Mouse (Mus musculus): Measurements from ENCODE around the gene Sergef. TPM values are rescaled to one million over a fixed set of nuclear protein-coding genes. Genes with fewer than 3 reads are reported as not detected.

Gene Sergef
- polyA plus RNA-seq, 1 experiment from 2014 or later: 50.6 TPM

GRCm38 (mm10) chr7:46544195-46544641 is 95.4 kb downstream of the Sergef start:
- H3K9ac ChIP-seq (ENCODE audit: low read depth, low read length): no peak overlapping the region
- H3K27me3 ChIP-seq (replicated peaks; ENCODE audit: control insufficient read depth, insufficient read depth, low read length): no peaks in the 10 kb centered on the region
- no peak overlapping the region for H3K4me3 ChIP-seq (ENCODE audit: low read length)
- no peak overlapping the region for H3K27ac ChIP-seq (ENCODE audit: low read depth, low read length)
- ATAC-seq: peak; percentile 89
- H3K36me3 ChIP-seq (ENCODE audit: control insufficient read depth, insufficient read depth, low read length): no peaks in the 10 kb centered on the region
- H3K4me1 ChIP-seq (ENCODE audit: control insufficient read depth, insufficient read depth, low read depth, low read length): peaks cover 3% of the 10 kb centered on the region; the same call in 1 of the 2 replicates
- WGBS: 53% methylated on average over 12 of the region's 12 CpGs
- no peaks in the 10 kb centered on the region for H3K9me3 ChIP-seq (ENCODE audit: control insufficient read depth, low read length)
- no peak overlapping the region for H3K4me2 ChIP-seq (ENCODE audit: low read length)

GRCm38 (mm10) chr7:46542117-46542516 is 97.5 kb downstream of the Sergef start:
- Histone ChIP-seq H3K9me3 (ENCODE audit: control insufficient read depth, low read length) (no peaks in the 10 kb centered on the region), H3K27ac (ENCODE audit: low read depth, low read length) (no peak overlapping the region), H3K4me1 (ENCODE audit: control insufficient read depth, insufficient read depth, low read depth, low read length) (peaks cover 3% of the 10 kb centered on the region; the same call in 1 of the 2 replicates), H3K4me3 (ENCODE audit: low read length) (no peak overlapping the region), H3K36me3 (ENCODE audit: control insufficient read depth, insufficient read depth, low read length) (no peaks in the 10 kb centered on the region), H3K4me2 (ENCODE audit: low read length) (no peak overlapping the region), H3K9ac (ENCODE audit: low read depth, low read length) (no peak overlapping the region), H3K27me3 (replicated peaks; ENCODE audit: control insufficient read depth, insufficient read depth, low read length) (no peaks in the 10 kb centered on the region)
- WGBS: 90% methylated on average over 3 of the region's 3 CpGs
- ATAC-seq: no peak

GRCm38 (mm10) chr7:46540616-46541015 is 99.0 kb downstream of the Sergef start:
- Histone ChIP-seq H3K4me3 (ENCODE audit: low read length) (no peak overlapping the region), H3K9ac (ENCODE audit: low read depth, low read length) (no peak overlapping the region), H3K4me2 (ENCODE audit: low read length) (no peak overlapping the region), H3K4me1 (ENCODE audit: control insufficient read depth, insufficient read depth, low read depth, low read length) (peaks cover 10% of the 10 kb centered on the region), H3K9me3 (ENCODE audit: control insufficient read depth, low read length) (no peaks in the 10 kb centered on the region), H3K27me3 (replicated peaks; ENCODE audit: control insufficient read depth, insufficient read depth, low read length) (no peaks in the 10 kb centered on the region), H3K27ac (ENCODE audit: low read depth, low read length) (no peak overlapping the region), H3K36me3 (ENCODE audit: control insufficient read depth, insufficient read depth, low read length) (no peaks in the 10 kb centered on the region)
- ATAC-seq: no peak
- 73% methylated on average over 1 of the region's 1 CpGs for WGBS

DNA sequence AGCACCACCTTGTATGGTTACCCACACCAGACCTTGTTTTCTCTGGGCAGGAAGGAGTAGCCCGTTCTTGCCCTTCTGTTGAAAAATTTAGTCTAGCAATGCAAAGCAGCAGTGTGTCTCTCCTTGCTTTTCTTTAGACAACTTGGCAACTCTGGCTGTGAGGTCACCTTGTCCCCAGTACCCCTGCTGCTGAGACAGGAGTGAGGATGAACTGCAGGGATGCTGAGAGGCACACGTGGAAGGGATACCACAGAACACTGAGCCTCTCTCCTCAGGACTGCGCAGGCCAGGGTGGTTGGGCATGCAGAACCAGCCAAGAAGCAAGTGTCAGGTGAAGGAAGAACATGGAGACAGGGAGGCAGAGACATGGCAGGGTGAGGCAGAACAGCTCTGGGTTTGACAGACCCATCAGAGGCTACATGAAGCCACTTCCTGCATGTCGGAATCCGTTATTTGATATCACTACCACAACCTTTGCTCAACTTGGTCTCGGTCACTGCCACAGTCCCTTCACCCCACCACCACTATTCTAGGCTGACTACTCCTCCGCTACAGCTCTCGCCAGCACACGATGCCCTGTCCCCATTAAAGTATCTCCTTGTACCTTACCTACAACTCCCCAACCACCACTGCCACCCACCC is 103.0 kb downstream of the Sergef start:
- ATAC-seq: no peak
- WGBS: 91% methylated on average over 9 of the region's 9 CpGs
- Histone ChIP-seq H3K9ac (ENCODE audit: low read depth, low read length) (no peak overlapping the region), H3K27ac (ENCODE audit: low read depth, low read length) (no peak overlapping the region), H3K4me2 (ENCODE audit: low read length) (no peak overlapping the region), H3K9me3 (ENCODE audit: control insufficient read depth, low read length) (no peaks in the 10 kb centered on the region), H3K4me1 (ENCODE audit: control insufficient read depth, insufficient read depth, low read depth, low read length) (peaks cover 25% of the 10 kb centered on the region), H3K27me3 (replicated peaks; ENCODE audit: control insufficient read depth, insufficient read depth, low read length) (no peaks in the 10 kb centered on the region), H3K4me3 (ENCODE audit: low read length) (no peak overlapping the region), H3K36me3 (ENCODE audit: control insufficient read depth, insufficient read depth, low read length) (no peaks in the 10 kb centered on the region)

DNA sequence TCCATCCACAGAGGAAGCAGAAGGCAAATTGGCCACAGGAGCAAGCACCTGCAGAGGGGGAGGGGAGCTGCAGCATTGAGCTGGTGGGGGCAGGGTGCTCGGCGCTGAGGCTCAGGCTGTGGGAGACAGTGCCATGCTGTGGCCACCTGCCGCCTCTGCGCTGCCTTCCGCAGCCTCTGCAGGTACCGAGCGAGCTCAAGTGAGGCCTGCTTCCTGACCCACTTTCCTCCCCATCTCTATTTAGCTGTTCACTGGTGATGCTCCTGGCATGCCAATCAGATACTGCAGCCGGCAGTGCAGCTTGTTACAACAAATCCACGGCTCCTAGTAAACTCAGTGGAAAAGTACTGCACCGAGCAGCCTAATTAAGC is 104.2 kb downstream of the Sergef start:
- no peak overlapping the region for H3K4me3 ChIP-seq (ENCODE audit: low read length)
- peak; percentile 93 for ATAC-seq
- H3K36me3 ChIP-seq (ENCODE audit: control insufficient read depth, insufficient read depth, low read length): no peaks in the 10 kb centered on the region
- no peaks in the 10 kb centered on the region for H3K9me3 ChIP-seq (ENCODE audit: control insufficient read depth, low read length)
- H3K27ac ChIP-seq (ENCODE audit: low read depth, low read length): peak overlapping the region; percentile 62
- WGBS: 8% methylated on average over 10 of the region's 10 CpGs
- H3K4me2 ChIP-seq (ENCODE audit: low read length): peak overlapping the region; percentile 19; the same call in 1 of the 2 replicates
- H3K27me3 ChIP-seq (replicated peaks; ENCODE audit: control insufficient read depth, insufficient read depth, low read length): no peaks in the 10 kb centered on the region
- H3K9ac ChIP-seq (ENCODE audit: low read depth, low read length): no peak overlapping the region
- peaks cover 25% of the 10 kb centered on the region for H3K4me1 ChIP-seq (ENCODE audit: control insufficient read depth, insufficient read depth, low read depth, low read length)

- peak; percentile 34; the same call in 1 of the 2 replicates for ATAC-seq
- Histone ChIP-seq H3K9ac (ENCODE audit: low read depth, low read length) (no peak overlapping the region), H3K4me2 (ENCODE audit: low read length) (no peak overlapping the region), H3K36me3 (ENCODE audit: control insufficient read depth, insufficient read depth, low read length) (no peaks in the 10 kb centered on the region), H3K27me3 (replicated peaks; ENCODE audit: control insufficient read depth, insufficient read depth, low read length) (no peaks in the 10 kb centered on the region), H3K9me3 (ENCODE audit: control insufficient read depth, low read length) (no peaks in the 10 kb centered on the region), H3K4me3 (ENCODE audit: low read length) (no peak overlapping the region), H3K27ac (ENCODE audit: low read depth, low read length) (peak overlapping the region; percentile 62), H3K4me1 (ENCODE audit: control insufficient read depth, insufficient read depth, low read depth, low read length) (peaks cover 30% of the 10 kb centered on the region)
- WGBS: 77% methylated on average over 11 of the region's 11 CpGs
These were observed 104.7 kb downstream of the Sergef start for GRCm38 (mm10) chr7:46534767-46535428.

DNA sequence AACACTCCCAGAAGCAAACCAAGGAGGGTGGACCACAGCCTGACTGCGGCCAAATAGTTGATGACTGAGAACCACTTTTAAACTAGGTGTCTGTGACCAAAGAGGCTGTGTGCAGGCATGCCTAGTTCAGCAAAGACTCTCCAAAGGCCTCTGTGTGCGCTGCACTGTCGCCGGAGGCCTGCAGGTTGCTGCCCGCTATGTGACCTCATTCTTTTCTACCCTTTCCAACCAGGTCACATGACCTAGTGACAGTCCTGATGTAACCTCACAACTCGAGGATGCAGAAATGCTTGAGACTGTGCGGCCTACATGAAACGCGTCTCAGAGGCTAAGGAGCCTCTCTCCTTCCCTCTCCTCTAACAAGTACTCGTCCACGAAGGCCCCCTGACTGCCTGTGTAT is 106.1 kb downstream of the Sergef start:
- Histone ChIP-seq H3K4me1 (ENCODE audit: control insufficient read depth, insufficient read depth, low read depth, low read length) (peaks cover 35% of the 10 kb centered on the region), H3K4me2 (ENCODE audit: low read length) (no peak overlapping the region), H3K27ac (ENCODE audit: low read depth, low read length) (0 out of 2 replicates have a peak overlapping the region, but pooled peaks have one; percentile 44), H3K9me3 (ENCODE audit: control insufficient read depth, low read length) (no peaks in the 10 kb centered on the region), H3K27me3 (replicated peaks; ENCODE audit: control insufficient read depth, insufficient read depth, low read length) (no peaks in the 10 kb centered on the region), H3K36me3 (ENCODE audit: control insufficient read depth, insufficient read depth, low read length) (no peaks in the 10 kb centered on the region), H3K9ac (ENCODE audit: low read depth, low read length) (no peak overlapping the region), H3K4me3 (ENCODE audit: low read length) (no peak overlapping the region)
- WGBS: 79% methylated on average over 11 of the region's 11 CpGs
- no peak for ATAC-seq

GRCm38 (mm10) chr7:46531345-46531744 is 108.3 kb downstream of the Sergef start:
- Histone ChIP-seq H3K27me3 (replicated peaks; ENCODE audit: control insufficient read depth, insufficient read depth, low read length) (no peaks in the 10 kb centered on the region), H3K4me3 (ENCODE audit: low read length) (no peak overlapping the region), H3K4me1 (ENCODE audit: control insufficient read depth, insufficient read depth, low read depth, low read length) (peaks cover 33% of the 10 kb centered on the region), H3K27ac (ENCODE audit: low read depth, low read length) (no peak overlapping the region), H3K9ac (ENCODE audit: low read depth, low read length) (no peak overlapping the region), H3K36me3 (ENCODE audit: control insufficient read depth, insufficient read depth, low read length) (no peaks in the 10 kb centered on the region), H3K4me2 (ENCODE audit: low read length) (no peak overlapping the region), H3K9me3 (ENCODE audit: control insufficient read depth, low read length) (no peaks in the 10 kb centered on the region)
- no peak for ATAC-seq
- 83% methylated on average over 5 of the region's 5 CpGs for WGBS

DNA sequence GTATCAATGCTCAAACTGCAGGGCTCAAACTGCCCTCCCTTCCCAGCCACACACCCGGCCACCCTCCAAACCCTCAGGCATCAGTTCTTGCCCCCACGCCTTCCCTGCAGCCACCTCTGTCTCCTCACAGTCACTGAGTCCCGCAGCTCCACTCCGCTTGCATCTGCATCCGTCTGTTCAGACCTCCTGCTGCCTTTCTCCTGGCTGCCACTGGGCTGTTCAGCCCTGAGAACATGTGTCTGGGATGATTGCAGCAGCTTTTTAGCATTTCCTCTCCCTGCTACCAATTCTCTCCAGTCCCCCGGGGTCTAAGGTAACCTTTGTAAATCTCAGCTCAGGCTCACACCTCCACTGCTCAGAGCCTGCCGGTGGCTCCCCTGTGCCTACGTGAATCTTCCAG is 109.7 kb downstream of the Sergef start:
- Histone ChIP-seq H3K4me1 (ENCODE audit: control insufficient read depth, insufficient read depth, low read depth, low read length) (peaks cover 21% of the 10 kb centered on the region), H3K9me3 (ENCODE audit: control insufficient read depth, low read length) (no peaks in the 10 kb centered on the region), H3K9ac (ENCODE audit: low read depth, low read length) (no peak overlapping the region), H3K36me3 (ENCODE audit: control insufficient read depth, insufficient read depth, low read length) (no peaks in the 10 kb centered on the region), H3K27me3 (replicated peaks; ENCODE audit: control insufficient read depth, insufficient read depth, low read length) (no peaks in the 10 kb centered on the region), H3K27ac (ENCODE audit: low read depth, low read length) (peak overlapping the region; percentile 34; the same call in 1 of the 2 replicates), H3K4me3 (ENCODE audit: low read length) (no peak overlapping the region), H3K4me2 (ENCODE audit: low read length) (no peak overlapping the region)
- peak; percentile 43 for ATAC-seq
- 47% methylated on average over 8 of the region's 8 CpGs for WGBS
